Mouse (Mus musculus): ENCODE measurements around the gene Ube2b. TPM values are rescaled to one million over a fixed set of nuclear protein-coding genes. Genes with fewer than 3 reads are reported as not detected.
A peak's percentile ranks its signal among the peaks of the same experiment; 100 is the strongest.

The Ube2b gene
- polyA plus RNA-seq, 1 experiment from 2014 or later = 292 TPM

- peak; percentile 92 for ATAC-seq (replicated peaks; ENCODE audit: insufficient number of reproducible peaks, insufficient read depth, low FRiP score, low read depth)
- H3K9me3 ChIP-seq (replicated peaks) = no peaks in the 10 kb centered on the region
- peak within 1 kb of the TSS; percentile 81 for H3K4me2 ChIP-seq
- H3K36me3 ChIP-seq = peaks cover 31% of the 10 kb centered on the region
- H3K4me3 ChIP-seq = peak within 1 kb of the TSS; percentile 61
- peak within 1 kb of the TSS; percentile 58 for H3K9ac ChIP-seq
- peaks cover 10% of the 10 kb centered on the region for H3K4me1 ChIP-seq (replicated peaks)
- no peaks in the 10 kb centered on the region for H3K27me3 ChIP-seq
- H3K27ac ChIP-seq = peak within 1 kb of the TSS; percentile 24; the same call in 1 of the 2 replicates
- 1% methylated on average over 63 of the region's 63 CpGs for WGBS
Measured at GRCm38 (mm10) chr11:51967443-51968401, 32.8 kb downstream of the Ube2b start, which contains the start of gene Cdkn2aipnl. Gene Cdkn2aipnl (plus strand): TSS chr11:51967661.

- Histone ChIP-seq H3K27ac (no peak overlapping the region), H3K9me3 (replicated peaks) (no peaks in the 10 kb centered on the region), H3K27me3 (no peaks in the 10 kb centered on the region), H3K4me3 (no peak overlapping the region), H3K4me2 (no peak overlapping the region), H3K4me1 (replicated peaks) (peaks cover 10% of the 10 kb centered on the region), H3K36me3 (peaks cover 20% of the 10 kb centered on the region), H3K9ac (no peak overlapping the region)
- no peak for ATAC-seq (replicated peaks; ENCODE audit: insufficient number of reproducible peaks, insufficient read depth, low FRiP score, low read depth)
- WGBS = 71% methylated on average over 5 of the region's 5 CpGs
Measured at GRCm38 (mm10) chr11:51966651-51967050, 33.9 kb downstream of the Ube2b start.

DNA sequence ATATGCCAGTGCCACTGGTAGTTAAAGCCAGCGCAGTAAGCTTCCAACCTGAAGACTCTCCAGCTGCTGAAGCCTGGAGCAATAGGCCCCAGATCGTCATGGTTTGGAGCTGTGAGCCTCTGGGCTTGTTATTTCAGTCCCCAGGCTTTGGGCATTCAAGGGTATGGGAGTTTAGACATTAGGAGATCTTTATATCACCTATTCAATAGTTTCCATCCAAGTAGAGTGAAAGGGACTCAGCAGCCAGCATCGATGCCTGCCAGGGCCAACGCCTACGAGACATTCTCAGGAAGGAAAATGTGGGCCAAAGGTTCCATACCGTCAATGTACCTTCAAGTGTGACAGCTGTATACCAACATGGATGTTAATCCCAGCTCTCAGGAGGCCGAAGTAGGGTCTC lies 38.3 kb downstream of the Ube2b start:
- H3K9ac ChIP-seq = no peak overlapping the region
- WGBS = 84% methylated on average over 7 of the region's 7 CpGs
- no peaks in the 10 kb centered on the region for H3K27me3 ChIP-seq
- H3K4me1 ChIP-seq (replicated peaks) = peaks cover 2% of the 10 kb centered on the region; the same call in 1 of the 2 replicates
- no peak overlapping the region for H3K27ac ChIP-seq
- H3K4me3 ChIP-seq = no peak overlapping the region
- no peak for ATAC-seq (replicated peaks; ENCODE audit: insufficient number of reproducible peaks, insufficient read depth, low FRiP score, low read depth)
- no peaks in the 10 kb centered on the region for H3K36me3 ChIP-seq
- H3K4me2 ChIP-seq = no peak overlapping the region
- no peaks in the 10 kb centered on the region for H3K9me3 ChIP-seq (replicated peaks)

DNA sequence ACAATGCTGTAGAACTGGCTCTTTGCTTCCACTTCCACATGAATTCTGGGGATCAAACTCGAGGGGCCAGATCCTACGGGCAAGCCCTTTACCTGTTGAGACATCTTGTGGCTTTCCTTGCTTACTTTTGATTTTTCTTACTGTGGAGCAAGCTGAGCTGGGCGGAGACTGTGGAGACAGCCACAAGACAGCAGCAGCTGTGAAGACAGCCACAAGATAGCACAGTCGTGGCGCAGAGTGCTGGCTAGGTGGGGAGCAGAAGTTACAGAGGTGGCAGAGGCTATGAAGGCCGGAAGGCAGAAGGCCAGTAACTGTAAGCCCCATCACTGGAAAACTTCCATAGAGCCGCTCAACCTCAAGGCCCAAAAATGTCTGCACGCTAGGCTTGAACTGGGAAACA lies 38.8 kb downstream of the Ube2b start:
- H3K9me3 ChIP-seq (replicated peaks) = no peaks in the 10 kb centered on the region
- H3K4me3 ChIP-seq = no peak overlapping the region
- no peak overlapping the region for H3K4me2 ChIP-seq
- H3K4me1 ChIP-seq (replicated peaks) = no peaks in the 10 kb centered on the region
- H3K36me3 ChIP-seq = no peaks in the 10 kb centered on the region
- WGBS = 82% methylated on average over 8 of the region's 8 CpGs
- no peak for ATAC-seq (replicated peaks; ENCODE audit: insufficient number of reproducible peaks, insufficient read depth, low FRiP score, low read depth)
- no peak overlapping the region for H3K27ac ChIP-seq
- no peaks in the 10 kb centered on the region for H3K27me3 ChIP-seq
- H3K9ac ChIP-seq = no peak overlapping the region

GRCm38 (mm10) chr11:51960967-51961471 lies 39.5 kb downstream of the Ube2b start:
- WGBS = 63% methylated on average over 11 of the region's 11 CpGs

GRCm38 (mm10) chr11:51960061-51960460 lies 40.5 kb downstream of the Ube2b start:
- no peak for ATAC-seq (replicated peaks; ENCODE audit: insufficient number of reproducible peaks, insufficient read depth, low FRiP score, low read depth)

More at GRCm38 (mm10) chr11:51960967-51961471, 39.5 kb downstream of the Ube2b start:
- H3K27ac ChIP-seq = no peak overlapping the region
- no peaks in the 10 kb centered on the region for H3K4me1 ChIP-seq (replicated peaks)
- H3K9me3 ChIP-seq (replicated peaks) = no peaks in the 10 kb centered on the region
- H3K4me2 ChIP-seq = no peak overlapping the region
- no peak overlapping the region for H3K4me3 ChIP-seq
- no peak for ATAC-seq (replicated peaks; ENCODE audit: insufficient number of reproducible peaks, insufficient read depth, low FRiP score, low read depth)
- no peak overlapping the region for H3K9ac ChIP-seq
- H3K36me3 ChIP-seq = no peaks in the 10 kb centered on the region
- H3K27me3 ChIP-seq = no peaks in the 10 kb centered on the region

GRCm38 (mm10) chr11:51959511-51959910 lies 41.1 kb downstream of the Ube2b start:
- H3K36me3 ChIP-seq = no peaks in the 10 kb centered on the region
- H3K4me1 ChIP-seq (replicated peaks) = no peaks in the 10 kb centered on the region
- no peaks in the 10 kb centered on the region for H3K9me3 ChIP-seq (replicated peaks)
- H3K9ac ChIP-seq = no peak overlapping the region
- WGBS = 71% methylated on average over 5 of the region's 5 CpGs
- no peaks in the 10 kb centered on the region for H3K27me3 ChIP-seq
- H3K27ac ChIP-seq = no peak overlapping the region
- no peak overlapping the region for H3K4me2 ChIP-seq
- no peak for ATAC-seq (replicated peaks; ENCODE audit: insufficient number of reproducible peaks, insufficient read depth, low FRiP score, low read depth)
- no peak overlapping the region for H3K4me3 ChIP-seq

More at GRCm38 (mm10) chr11:51960061-51960460, 40.5 kb downstream of the Ube2b start:
- Histone ChIP-seq H3K27ac (no peak overlapping the region), H3K4me1 (replicated peaks) (no peaks in the 10 kb centered on the region), H3K36me3 (no peaks in the 10 kb centered on the region), H3K4me3 (no peak overlapping the region), H3K9me3 (replicated peaks) (no peaks in the 10 kb centered on the region), H3K27me3 (no peaks in the 10 kb centered on the region), H3K4me2 (no peak overlapping the region), H3K9ac (no peak overlapping the region)
- 78% methylated on average over 4 of the region's 4 CpGs for WGBS

DNA sequence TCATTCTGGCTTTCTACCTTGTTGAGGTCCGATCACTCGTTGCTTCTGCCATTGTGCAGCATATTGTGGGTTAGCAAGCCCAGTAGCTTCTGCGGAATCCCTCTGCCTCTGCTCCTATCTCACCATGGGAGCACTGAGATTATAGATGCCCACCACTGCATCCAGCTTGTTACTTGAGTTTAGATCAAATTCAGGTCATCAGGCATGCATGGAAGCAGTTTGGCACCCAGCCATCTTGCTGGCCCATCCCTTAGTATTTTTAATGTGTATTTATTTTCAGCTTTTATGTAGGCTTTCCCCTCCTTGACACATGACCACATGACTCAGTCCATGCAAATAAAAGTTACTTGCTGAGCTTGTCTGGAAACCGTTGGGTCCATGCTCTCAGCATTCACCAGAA lies 42.8 kb downstream of the Ube2b start:
- Histone ChIP-seq H3K36me3 (no peaks in the 10 kb centered on the region), H3K27me3 (no peaks in the 10 kb centered on the region), H3K9ac (no peak overlapping the region), H3K4me1 (replicated peaks) (no peaks in the 10 kb centered on the region), H3K4me3 (no peak overlapping the region), H3K4me2 (no peak overlapping the region), H3K27ac (no peak overlapping the region), H3K9me3 (replicated peaks) (no peaks in the 10 kb centered on the region)
- no peak for ATAC-seq (replicated peaks; ENCODE audit: insufficient number of reproducible peaks, insufficient read depth, low FRiP score, low read depth)
- 90% methylated on average over 4 of the region's 4 CpGs for WGBS

DNA sequence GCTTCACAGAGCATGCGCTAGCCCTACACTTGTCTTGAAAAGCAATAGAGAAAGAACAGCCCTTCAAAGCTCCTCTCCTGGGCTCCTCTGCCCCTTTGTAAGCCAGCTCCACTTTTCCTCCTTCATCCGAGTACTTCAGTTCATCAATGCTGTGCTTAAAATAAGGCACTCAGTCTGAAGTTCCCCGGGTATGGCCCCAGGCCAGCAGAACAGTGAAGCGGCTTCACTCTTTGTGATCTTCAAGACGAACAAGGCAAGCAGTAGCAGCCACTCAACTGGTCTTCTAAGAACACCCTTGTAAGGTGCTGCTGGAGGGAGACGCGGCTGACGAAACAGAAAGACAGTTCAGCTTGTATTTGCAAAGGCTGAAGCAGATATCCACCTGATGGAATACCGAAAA lies 44.5 kb downstream of the Ube2b start:
- peaks cover 4% of the 10 kb centered on the region; the same call in 1 of the 2 replicates for H3K4me1 ChIP-seq (replicated peaks)
- no peaks in the 10 kb centered on the region for H3K27me3 ChIP-seq
- no peak overlapping the region for H3K9ac ChIP-seq
- H3K9me3 ChIP-seq (replicated peaks) = no peaks in the 10 kb centered on the region
- H3K27ac ChIP-seq = no peak overlapping the region
- WGBS = 56% methylated on average over 9 of the region's 9 CpGs
- ATAC-seq (replicated peaks; ENCODE audit: insufficient number of reproducible peaks, insufficient read depth, low FRiP score, low read depth) = no peak
- no peak overlapping the region for H3K4me3 ChIP-seq
- no peak overlapping the region for H3K4me2 ChIP-seq
- no peaks in the 10 kb centered on the region for H3K36me3 ChIP-seq

DNA sequence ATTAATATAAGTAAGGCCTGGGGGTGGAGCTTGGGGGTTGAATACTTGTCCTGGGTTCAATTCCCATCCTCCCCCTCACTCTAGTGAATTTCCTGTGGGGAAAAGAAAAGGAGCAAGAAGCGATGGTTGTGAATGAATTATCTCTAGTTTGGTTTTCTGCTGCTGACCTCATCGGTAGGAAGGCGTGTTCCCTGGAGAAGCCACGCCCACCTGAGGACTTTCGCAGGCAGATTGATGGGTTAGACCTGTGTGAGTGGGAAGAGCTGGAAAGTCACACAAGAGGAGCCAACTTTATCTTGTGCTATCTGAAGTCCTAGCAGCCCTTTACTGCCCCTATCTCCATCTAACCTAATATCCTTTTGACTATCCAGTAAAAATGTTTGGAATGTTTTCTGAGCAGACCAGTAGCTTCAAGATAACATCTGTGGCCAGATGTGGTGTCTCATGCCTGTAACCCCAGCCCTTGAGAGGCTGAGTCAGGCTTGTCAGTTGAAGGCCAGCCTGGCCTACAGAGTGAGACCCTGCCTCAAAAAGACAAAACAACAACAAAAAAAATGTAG lies 48.6 kb downstream of the Ube2b start:
- 39% methylated on average over 5 of the region's 5 CpGs for WGBS
- Histone ChIP-seq H3K4me2 (no peak overlapping the region), H3K27ac (no peak overlapping the region; the same call in 1 of the 2 replicates), H3K27me3 (no peaks in the 10 kb centered on the region), H3K9me3 (replicated peaks) (no peaks in the 10 kb centered on the region), H3K9ac (no peak overlapping the region), H3K36me3 (no peaks in the 10 kb centered on the region), H3K4me3 (no peak overlapping the region), H3K4me1 (replicated peaks) (peaks cover 4% of the 10 kb centered on the region)
- ATAC-seq (replicated peaks; ENCODE audit: insufficient number of reproducible peaks, insufficient read depth, low FRiP score, low read depth) = no peak

DNA sequence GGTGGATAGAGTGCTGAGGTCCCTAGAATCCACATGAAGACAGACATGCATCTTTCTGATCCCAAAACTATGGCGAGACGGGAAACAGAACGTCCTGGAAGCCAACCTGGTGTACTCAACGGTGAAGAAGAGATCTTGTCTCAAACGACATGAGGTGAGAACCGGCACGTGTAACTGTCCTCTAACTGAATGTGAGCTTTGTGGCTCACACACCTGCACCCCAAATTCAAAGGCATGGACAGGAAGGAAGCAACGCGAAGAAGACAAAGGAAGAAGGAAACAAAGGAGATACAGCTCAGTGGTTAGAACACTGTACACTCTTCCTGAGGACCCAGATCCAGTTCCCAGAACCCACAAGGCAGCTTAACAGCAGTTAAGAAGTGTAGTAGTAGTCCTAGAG lies 50.6 kb downstream of the Ube2b start:
- H3K4me2 ChIP-seq = no peak overlapping the region
- H3K4me3 ChIP-seq = no peak overlapping the region
- no peaks in the 10 kb centered on the region for H3K36me3 ChIP-seq
- H3K27me3 ChIP-seq = 0 out of 2 replicates have a peak, but pooled peaks cover 3% of the 10 kb centered on the region
- no peak overlapping the region for H3K9ac ChIP-seq
- ATAC-seq (replicated peaks; ENCODE audit: insufficient number of reproducible peaks, insufficient read depth, low FRiP score, low read depth) = no peak
- H3K27ac ChIP-seq = no peak overlapping the region
- H3K4me1 ChIP-seq (replicated peaks) = peaks cover 17% of the 10 kb centered on the region
- H3K9me3 ChIP-seq (replicated peaks) = no peaks in the 10 kb centered on the region
- WGBS = 84% methylated on average over 9 of the region's 9 CpGs

All from heart, embryonic 15.5 days (tissue).